Mouse (Mus musculus): ENCODE measurements at regions not wholly inside any gene's neighbourhood (a gene's known extent, or its start where the extent isn't known, plus 50 kb on each side); places are given as distances from the start of the nearest gene placed in this dataset.

GRCm38 (mm10) chr3:131789177-131789576 is 224.6 kb downstream of the Papss1 start:
- TF ChIP-seq CTCF (IDR thresholded peaks at IDR 0.05; ENCODE audit: low read depth, low read length) (no peak), TAL1 (conservative IDR thresholded peaks at IDR 0.05; ENCODE audit: low read depth, low read length) (no peak), GATA1 (IDR thresholded peaks at IDR 0.05; ENCODE audit: borderline replicate concordance, low read length) (no peak), POLR2AphosphoS5 (IDR thresholded peaks at IDR 0.05; ENCODE audit: insufficient replicate concordance, low read depth, low read length) (no peak)

Data from G1E (cell line).